Mouse (Mus musculus): ENCODE measurements around the gene Iqce.

Iqce gene

GRCm38 (mm10) chr5:140702103-140702513 lies at the start of gene Iqce:
TSS of gene Iqce (minus strand) at chr5:140702378.
- peak; percentile 77 to 94 for DNase-seq (ENCODE audit: low spot score in 2 of 2)

GRCm38 (mm10) chr5:140750925-140751324 lies 48.7 kb upstream of the Iqce start:
- DNase-seq (ENCODE audit: low spot score in 2 of 2) = peak in 1 of 2 experiments; percentile 49

- DNase-seq (ENCODE audit: low spot score in 2 of 2) = peak in 1 of 2 experiments; percentile 76
These were observed 47.1 kb upstream of the Iqce start for GRCm38 (mm10) chr5:140749062-140749875.

GRCm38 (mm10) chr5:140748425-140748824 lies 46.2 kb upstream of the Iqce start:
- no peak for DNase-seq (ENCODE audit: low spot score in 2 of 2)

- no peak for DNase-seq (ENCODE audit: low spot score in 2 of 2)
These were observed 41.5 kb upstream of the Iqce start for GRCm38 (mm10) chr5:140743706-140744131.

- no peak for DNase-seq (ENCODE audit: low spot score in 2 of 2)
These were observed 39.7 kb upstream of the Iqce start for GRCm38 (mm10) chr5:140741877-140742276.

GRCm38 (mm10) chr5:140741040-140741439 lies 38.9 kb upstream of the Iqce start:
- DNase-seq (ENCODE audit: low spot score in 2 of 2) = no peak

GRCm38 (mm10) chr5:140739813-140740212 lies 37.6 kb upstream of the Iqce start:
- peak; percentile 54 to 67 for DNase-seq (ENCODE audit: low spot score in 2 of 2)

GRCm38 (mm10) chr5:140736166-140736565 lies 34.0 kb upstream of the Iqce start:
- no peak for DNase-seq (ENCODE audit: low spot score in 2 of 2)

- DNase-seq (ENCODE audit: low spot score in 2 of 2) = peak in 1 of 2 experiments; percentile 37
These were observed 33.1 kb upstream of the Iqce start for GRCm38 (mm10) chr5:140735297-140735696.

- DNase-seq (ENCODE audit: low spot score in 2 of 2) = no peak
These were observed 31.2 kb upstream of the Iqce start for GRCm38 (mm10) chr5:140733336-140733735.

- DNase-seq (ENCODE audit: low spot score in 2 of 2) = no peak
These were observed 30.0 kb upstream of the Iqce start for GRCm38 (mm10) chr5:140732195-140732594.

GRCm38 (mm10) chr5:140731040-140731797 lies 29.0 kb upstream of the Iqce start:
- no peak for DNase-seq (ENCODE audit: low spot score in 2 of 2)

- DNase-seq (ENCODE audit: low spot score in 2 of 2) = no peak
These were observed 25.0 kb upstream of the Iqce start for GRCm38 (mm10) chr5:140726946-140727740.

- peak in 1 of 2 experiments; percentile 54 for DNase-seq (ENCODE audit: low spot score in 2 of 2)
These were observed 24.1 kb upstream of the Iqce start for GRCm38 (mm10) chr5:140726062-140726839.

- peak in 1 of 2 experiments; percentile 74 for DNase-seq (ENCODE audit: low spot score in 2 of 2)
These were observed 21.6 kb upstream of the Iqce start, which contains the start of gene Amz1 for GRCm38 (mm10) chr5:140723822-140724221. TSS of gene Amz1 (plus strand) at chr5:140724127.

- no peak for DNase-seq (ENCODE audit: low spot score in 2 of 2)
These were observed 19.9 kb upstream of the Iqce start for GRCm38 (mm10) chr5:140722121-140722520.

- DNase-seq (ENCODE audit: low spot score in 2 of 2) = no peak
These were observed 18.6 kb upstream of the Iqce start for GRCm38 (mm10) chr5:140720773-140721172.

- DNase-seq (ENCODE audit: low spot score in 2 of 2) = no peak
These were observed 8.9 kb upstream of the Iqce start for GRCm38 (mm10) chr5:140711040-140711439.

- no peak for DNase-seq (ENCODE audit: low spot score in 2 of 2)
These were observed 8.1 kb upstream of the Iqce start for GRCm38 (mm10) chr5:140710315-140710714.
